Mouse (Mus musculus): ENCODE measurements around the gene Olfr1484. TPM values are rescaled to one million over a fixed set of nuclear protein-coding genes. Genes with fewer than 3 reads are reported as not detected.
"Not testable (repeated sequence)": the region's sequence is repeated elsewhere in the genome, so short reads cannot be mapped to it uniquely, and the experiment has no call there.

Gene Olfr1484
- total RNA-seq (2021) = not detected
- long read RNA-seq, experiment 1 = 0 reads
- long read RNA-seq, experiment 2 = 0 reads

GRCm38 (mm10) chr19:13583211-13583610 is at the start of gene Olfr1484:
Gene Olfr1484, plus strand, starts transcription at chr19:13583511.
- no peak for DNase-seq (ENCODE audit: low spot score)

- DNase-seq (ENCODE audit: low spot score) = not testable (repeated sequence)
Measured at GRCm38 (mm10) chr19:13617075-13617474, 33.8 kb downstream of the Olfr1484 start, which contains the start of gene Olfr1487. Gene Olfr1487, plus strand, starts transcription at chr19:13617375.

GRCm38 (mm10) chr19:13631321-13631720 is 48.0 kb downstream of the Olfr1484 start, which contains the start of gene Olfr1489:
Gene Olfr1489, plus strand, starts transcription at chr19:13631621.
- no peak for DNase-seq (ENCODE audit: low spot score)

Small RNA genes lying within 50 kb of the gene (microRNA-seq; reads per million reads assigned to microRNA genes)
- gene Gm22323 = not detected
- gene Gm23931 = not detected

Other genes with a start within 250 kb of the Olfr1484 start
- not detected for gene Olfr1466, start 244.6 kb upstream of the Olfr1484 start, total RNA-seq (2021)
- gene Olfr1467, start 221.3 kb upstream of the Olfr1484 start, total RNA-seq (2021) = not detected
- not detected for gene Olfr1469, start 175.7 kb upstream of the Olfr1484 start, total RNA-seq (2021)
- gene Olfr1471, start 140.1 kb upstream of the Olfr1484 start, total RNA-seq (2021) = not detected
- gene Olfr1472, start 127.4 kb upstream of the Olfr1484 start, total RNA-seq (2021) = not detected
- not detected for gene Olfr1474, start 113.9 kb upstream of the Olfr1484 start, total RNA-seq (2021)
- gene Olfr1475, start 103.3 kb upstream of the Olfr1484 start, total RNA-seq (2021) = not detected
- not detected for gene Olfr1477, start 83.0 kb upstream of the Olfr1484 start, total RNA-seq (2021)
- gene Olfr1480, start 55.6 kb upstream of the Olfr1484 start, total RNA-seq (2021) = not detected
- not detected for gene Olfr1487, start 33.9 kb downstream of the Olfr1484 start, total RNA-seq (2021)
- not detected for gene Olfr1489, start 48.1 kb downstream of the Olfr1484 start, total RNA-seq (2021)
- not detected for gene Olfr1490, start 67.6 kb downstream of the Olfr1484 start, total RNA-seq (2021)
- gene Olfr1491, start 113.8 kb downstream of the Olfr1484 start, total RNA-seq (2021) = not detected
- gene Olfr1493-ps1, start 139.8 kb downstream of the Olfr1484 start, total RNA-seq (2021) = not detected
- not detected for gene Olfr1494, start 156.2 kb downstream of the Olfr1484 start, total RNA-seq (2021)
- gene Olfr1495, start 181.1 kb downstream of the Olfr1484 start, total RNA-seq (2021) = not detected
- not detected for gene Olfr1496, start 194.4 kb downstream of the Olfr1484 start, total RNA-seq (2021)
- gene Olfr1497, start 214.7 kb downstream of the Olfr1484 start, total RNA-seq (2021) = not detected
- gene Olfr1499, start 235.9 kb downstream of the Olfr1484 start, total RNA-seq (2021) = not detected
- gene Olfr1500, start 247.0 kb downstream of the Olfr1484 start, total RNA-seq (2021) = not detected

All from gastrocnemius, adult 18-20 months (tissue).